Mouse (Mus musculus) kidney, adult 2 months (tissue): ENCODE results near the gene Got1. TPM values are rescaled to one million over a fixed set of nuclear protein-coding genes. Genes with fewer than 3 reads are reported as not detected.

ENCODE experiments used
- DNase-seq: peaks from one replicate; pipeline ENCODE4 v3.0.0; 2021
- H3K27ac ChIP-seq: fragments of 200-500 bp; 2 replicates; pipeline ENCODE4 v1.5.1; 2012; ENCODE audit warnings: low read depth, low read length, control low read depth, inconsistent platforms; ENCODE audit not compliant: insufficient read depth
- H3K27me3 ChIP-seq: fragments of 200-500 bp; replicated peaks from 2 replicates; pipeline ENCODE4 v1.6.1; 2012; ENCODE audit warnings: mild to moderate bottlenecking, moderate library complexity, low read length, inconsistent platforms; ENCODE audit not compliant: control insufficient read depth, insufficient read depth
- H3K36me3 ChIP-seq: fragments of 200-500 bp; 2 replicates; pipeline ENCODE4 v1.6.1; 2012; ENCODE audit warnings: mild to moderate bottlenecking, moderate library complexity, low read length, inconsistent platforms; ENCODE audit not compliant: control insufficient read depth, insufficient read depth
- H3K4me1 ChIP-seq: fragments of 200-500 bp; 2 replicates; pipeline ENCODE4 v1.6.1; 2011; ENCODE audit warnings: low read length; ENCODE audit not compliant: control insufficient read depth, insufficient read depth
- H3K4me3 ChIP-seq: fragments of 200-500 bp; 2 replicates; pipeline ENCODE4 v1.5.1; 2011; ENCODE audit warnings: mild to moderate bottlenecking, low read depth, low read length, control low read depth; ENCODE audit not compliant: insufficient read depth
- CTCF ChIP-seq: fragments of 200-500 bp; conservative IDR thresholded peaks from 2 replicates; pipeline ENCODE4 v1.5.1; 2011; ENCODE audit warnings: low read depth, mild to moderate bottlenecking, control low read depth, low read length, moderate library complexity, mixed read lengths; ENCODE audit not compliant: insufficient read depth, insufficient read length
- POLR2A ChIP-seq: fragments of 200-500 bp; IDR thresholded peaks from one replicate; pipeline ENCODE4 v1.6.1; 2011; ENCODE audit warnings: low read depth, low read length, control low read depth
- WGBS: fragments of 180-500 bp; shearing (Covaris S2); methylation state at CpG from one replicate; pipeline ENCODE4 v1.1.7; 2018; 5-methylcytosine and 5-hydroxymethylcytosine counted together
- polyA plus RNA-seq: library from polyadenylated mRNA; depleted of rRNA; stranded (reverse); fragments of >200 nt; gene quantifications from 2 replicates; pipeline ENCODE4 v1.2.3, GENCODE M21; 2012

The Got1 gene
- polyA plus RNA-seq, 1 experiment = 118 TPM

DNA sequence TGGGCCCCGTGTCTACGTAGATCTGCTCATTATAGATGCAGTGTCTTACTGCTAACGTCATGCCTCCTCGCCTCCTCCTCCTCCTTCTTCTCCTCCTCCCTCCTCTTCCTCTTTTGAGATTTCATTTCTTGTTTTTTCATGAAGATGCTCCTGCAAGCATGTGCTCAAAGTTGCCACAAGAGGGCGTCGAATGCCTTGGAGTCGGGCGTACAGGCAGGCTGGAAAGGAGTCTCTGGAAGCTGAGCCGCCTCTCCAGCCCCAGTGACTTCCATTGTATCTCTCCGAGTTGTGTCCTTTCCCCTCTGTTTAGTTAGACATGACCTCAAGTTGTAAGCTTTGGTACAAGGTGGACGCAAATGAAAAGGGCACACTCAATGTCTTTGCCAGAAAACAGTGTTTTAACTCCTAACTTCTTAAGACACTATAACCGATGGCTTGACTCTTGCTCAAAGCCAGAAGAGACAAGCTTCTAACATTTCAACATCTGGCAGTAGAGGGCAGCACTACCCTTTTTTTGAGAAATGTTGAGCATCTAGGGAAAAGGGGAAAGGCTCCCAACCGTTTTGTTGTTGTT, 5.9 kb upstream of the Got1 start:
- H3K27me3 ChIP-seq = no peaks in the 10 kb centered on the region
- H3K27ac ChIP-seq = no peak overlapping the region
- no peak for TF ChIP-seq POLR2A
- peak; percentile 88 for TF ChIP-seq CTCF
- no peak overlapping the region for H3K4me3 ChIP-seq
- no peaks in the 10 kb centered on the region for H3K36me3 ChIP-seq
- DNase-seq = peak; percentile 85
- WGBS = 2% methylated on average over 13 of the region's 13 CpGs
- H3K4me1 ChIP-seq = peaks cover 4% of the 10 kb centered on the region

GRCm38 (mm10) chr19:43528056-43528587, 3.7 kb upstream of the Got1 start:
- no peak for DNase-seq
- Histone ChIP-seq H3K27ac (no peak overlapping the region), H3K36me3 (no peaks in the 10 kb centered on the region), H3K27me3 (no peaks in the 10 kb centered on the region), H3K4me1 (peaks cover 7% of the 10 kb centered on the region), H3K4me3 (no peak overlapping the region)
- WGBS = 88% methylated on average over 8 of the region's 8 CpGs
- no peak for TF ChIP-seq POLR2A
- TF ChIP-seq CTCF = no peak

DNA sequence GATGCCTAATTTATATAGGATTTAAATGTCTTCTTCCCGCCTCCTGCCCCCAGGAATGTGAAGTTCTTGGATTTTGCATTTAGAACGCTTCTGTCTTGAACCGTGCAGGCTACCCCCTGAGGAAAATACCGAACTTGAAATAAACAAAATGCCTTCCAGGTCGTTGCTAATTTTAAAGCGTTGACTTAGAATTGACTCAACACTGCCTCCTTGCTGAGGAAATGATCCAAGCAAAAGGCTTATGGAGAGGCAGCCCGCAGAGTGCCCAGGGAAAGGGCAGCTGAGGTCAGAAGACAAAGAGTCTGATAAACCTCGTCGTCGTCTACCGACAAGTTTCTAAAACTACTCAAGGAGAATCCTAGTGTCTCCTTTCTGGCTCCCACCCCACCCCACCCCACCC, 2.7 kb upstream of the Got1 start:
- no peak overlapping the region for H3K27ac ChIP-seq
- H3K27me3 ChIP-seq = no peaks in the 10 kb centered on the region
- no peaks in the 10 kb centered on the region for H3K36me3 ChIP-seq
- DNase-seq = peak; percentile 58
- TF ChIP-seq CTCF (peak; percentile 61), POLR2A (no peak)
- H3K4me3 ChIP-seq = no peak overlapping the region
- 8% methylated on average over 11 of the region's 11 CpGs for WGBS
- peaks cover 10% of the 10 kb centered on the region for H3K4me1 ChIP-seq

DNA sequence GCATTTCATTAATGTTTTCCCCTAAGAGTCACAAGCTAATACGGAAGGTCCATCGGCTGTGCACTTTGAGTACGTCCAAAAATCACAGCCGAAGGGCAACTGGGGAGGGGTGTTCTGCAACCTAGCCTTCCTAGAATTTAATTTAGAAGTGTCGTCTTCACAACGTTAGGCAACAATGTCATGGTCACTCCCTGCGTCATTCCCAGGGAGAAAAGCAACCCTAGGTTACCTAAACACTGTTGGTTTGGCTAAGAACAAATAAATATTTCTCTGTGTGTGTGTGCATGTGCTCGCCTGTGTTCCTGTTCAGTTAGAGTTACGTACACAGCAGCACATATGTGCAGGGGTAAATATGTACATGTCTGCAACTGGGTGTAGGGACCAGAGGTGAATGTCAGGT, 1.6 kb upstream of the Got1 start:
- Histone ChIP-seq H3K4me3 (no peak overlapping the region), H3K36me3 (no peaks in the 10 kb centered on the region), H3K4me1 (peaks cover 14% of the 10 kb centered on the region), H3K27me3 (no peaks in the 10 kb centered on the region), H3K27ac (peak overlapping the region; percentile 12; the same call in 1 of the 2 replicates)
- no peak for DNase-seq
- WGBS = 60% methylated on average over 9 of the region's 9 CpGs
- no peak for TF ChIP-seq POLR2A

GRCm38 (mm10) chr19:43525566-43525965, 1.2 kb upstream of the Got1 start:
- H3K4me1 ChIP-seq = peaks cover 19% of the 10 kb centered on the region
- H3K27me3 ChIP-seq = no peaks in the 10 kb centered on the region
- WGBS = 82% methylated on average over 7 of the region's 7 CpGs
- peak overlapping the region; percentile 97 for H3K27ac ChIP-seq
- H3K36me3 ChIP-seq = no peaks in the 10 kb centered on the region
- no peak overlapping the region for H3K4me3 ChIP-seq
- TF ChIP-seq POLR2A (no peak), CTCF (no peak)
- DNase-seq = no peak

GRCm38 (mm10) chr19:43525104-43525482, 688 bp upstream of the Got1 start:
- peak overlapping the region; percentile 97 for H3K27ac ChIP-seq

DNA sequence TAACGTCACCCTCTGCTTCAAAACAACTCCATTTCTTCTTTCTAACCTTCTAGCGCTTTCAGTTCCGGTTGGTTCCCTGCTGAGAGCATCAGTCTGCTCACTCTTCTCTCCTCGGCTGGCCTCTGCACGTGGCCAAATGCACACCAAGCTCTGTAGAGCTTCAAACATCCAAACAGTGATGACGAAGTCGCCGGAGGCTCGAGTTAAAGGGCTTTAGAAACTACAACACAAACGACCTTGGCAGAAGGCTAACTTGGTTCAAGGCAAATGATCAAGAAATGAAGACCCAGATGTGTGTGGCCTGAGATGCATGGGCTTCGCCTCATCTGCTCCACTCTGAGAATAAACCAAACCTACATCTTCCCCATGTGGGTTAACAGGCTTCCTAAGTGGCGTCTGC, 854 bp downstream of the Got1 start:
- H3K36me3 ChIP-seq = no peaks in the 10 kb centered on the region
- peak overlapping the region; percentile 84 for H3K27ac ChIP-seq
- peak; percentile 37 for DNase-seq
- TF ChIP-seq POLR2A = no peak
- no peak for TF ChIP-seq CTCF
- H3K27me3 ChIP-seq = no peaks in the 10 kb centered on the region
- 2% methylated on average over 12 of the region's 12 CpGs for WGBS
- peak overlapping the region; percentile 66 for H3K4me3 ChIP-seq
- H3K4me1 ChIP-seq = peaks cover 22% of the 10 kb centered on the region

More at GRCm38 (mm10) chr19:43525104-43525482, 688 bp upstream of the Got1 start:
- DNase-seq = peak; percentile 61
- H3K4me1 ChIP-seq = peaks cover 22% of the 10 kb centered on the region
- no peak for TF ChIP-seq POLR2A
- no peak for TF ChIP-seq CTCF
- H3K36me3 ChIP-seq = no peaks in the 10 kb centered on the region
- peak overlapping the region; percentile 67 for H3K4me3 ChIP-seq
- no peaks in the 10 kb centered on the region for H3K27me3 ChIP-seq
- 4% methylated on average over 10 of the region's 10 CpGs for WGBS
